Mouse (Mus musculus): ENCODE results near the gene Batf2. TPM values are rescaled to one million over a fixed set of nuclear protein-coding genes. Genes with fewer than 3 reads are reported as not detected.

Batf2 gene
- polyA plus RNA-seq, 1 experiment: 146 TPM

DNA sequence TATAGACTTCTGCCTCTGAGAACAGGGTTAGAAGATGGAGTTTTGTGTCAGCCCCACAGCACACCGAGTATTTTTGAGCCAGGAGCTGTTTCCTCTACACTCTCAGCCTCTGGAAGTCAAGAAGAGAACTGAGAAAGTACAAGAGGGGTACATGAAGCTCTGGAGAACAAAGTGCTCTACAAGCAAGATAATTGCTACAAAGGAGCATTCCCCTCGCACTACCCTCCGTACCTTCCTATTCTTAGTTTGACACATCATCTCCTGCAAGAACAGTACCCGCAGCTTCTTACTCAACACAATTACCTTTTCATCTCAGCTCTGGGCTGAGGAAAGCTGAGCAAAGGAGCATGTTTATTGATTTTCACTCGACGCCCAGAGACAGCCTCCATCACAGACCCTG is 77.8 kb downstream of the Batf2 start:
- TF ChIP-seq CTCF (IDR thresholded peaks at IDR 0.05; ENCODE audit: extremely low read depth, insufficient read length, insufficient replicate concordance, low read depth, low read length) (no peak), POLR2A (IDR thresholded peaks at IDR 0.05; ENCODE audit: low read depth, low read length) (no peak)
- no peaks in the 10 kb centered on the region for H3K4me1 ChIP-seq (ENCODE audit: control insufficient read depth, insufficient read depth, insufficient read length, low read length)
- no peak overlapping the region for H3K27ac ChIP-seq (ENCODE audit: insufficient read depth, low read depth, low read length)
- no peak overlapping the region for H3K4me3 ChIP-seq (ENCODE audit: low read depth, low read length)
- 70% methylated on average over 6 of the region's 6 CpGs for WGBS
- H3K36me3 ChIP-seq (ENCODE audit: control insufficient read depth, insufficient read depth, low read length): no peaks in the 10 kb centered on the region
- H3K27me3 ChIP-seq (ENCODE audit: control insufficient read depth, insufficient read depth, low read length): no peaks in the 10 kb centered on the region

Other genes with a start within 250 kb of the Batf2 start
- gene Tigd3, start 246.8 kb upstream of the Batf2 start, polyA plus RNA-seq (2012; rRNA removed): 0.90 and 2.0 TPM in 2 replicates
- 34.1 and 64.3 TPM in 2 replicates for gene Dpf2, start 228.0 kb upstream of the Batf2 start, polyA plus RNA-seq (2012; rRNA removed)
- gene Cdc42ep2, start 216.2 kb upstream of the Batf2 start, polyA plus RNA-seq (2012; rRNA removed): 10.3 and 30.6 TPM in 2 replicates
- 14.2 and 40.8 TPM in 2 replicates for gene Pola2, start 176.8 kb upstream of the Batf2 start, polyA plus RNA-seq (2012; rRNA removed)
- gene Slc22a20, start 154.8 kb upstream of the Batf2 start, polyA plus RNA-seq (2012; rRNA removed): 0.08 TPM in 1 of 2 replicates, not detected in the other
- 30.9 and 129 TPM in 2 replicates for gene Capn1, start 125.1 kb upstream of the Batf2 start, polyA plus RNA-seq (2012; rRNA removed)
- 70.9 and 103 TPM in 2 replicates for gene Syvn1, start 94.4 kb upstream of the Batf2 start, polyA plus RNA-seq (2012; rRNA removed)
- gene Mrpl49, start 83.2 kb upstream of the Batf2 start, polyA plus RNA-seq (2012; rRNA removed): 7.6 and 14.8 TPM in 2 replicates
- 1,660 and 2,469 TPM in 2 replicates for gene Fau, start 83.1 kb upstream of the Batf2 start, polyA plus RNA-seq (2012; rRNA removed)
- 56.8 and 78.1 TPM in 2 replicates for gene Znhit2, start 79.8 kb upstream of the Batf2 start, polyA plus RNA-seq (2012; rRNA removed)
- gene Tm7sf2, start 72.6 kb upstream of the Batf2 start, polyA plus RNA-seq (2012; rRNA removed): 30.6 and 49.4 TPM in 2 replicates
- 46.5 and 84.2 TPM in 2 replicates for gene Vps51, start 63.8 kb upstream of the Batf2 start, polyA plus RNA-seq (2012; rRNA removed)
- not detected in 2 replicates for gene Tmem262, start 61.0 kb upstream of the Batf2 start, polyA plus RNA-seq (2012; rRNA removed)
- not detected in 2 replicates for gene Gm28374, start 58.7 kb upstream of the Batf2 start, polyA plus RNA-seq (2012; rRNA removed)
- gene Zfpl1, start 56.0 kb upstream of the Batf2 start, polyA plus RNA-seq (2012; rRNA removed): 62.1 and 119 TPM in 2 replicates
- gene Cdca5, start 56.0 kb upstream of the Batf2 start, polyA plus RNA-seq (2012; rRNA removed): 1.6 and 2.6 TPM in 2 replicates
- not detected in 2 replicates for gene AC131692.1, start 46.6 kb upstream of the Batf2 start, polyA plus RNA-seq (2012; rRNA removed)
- 46.7 and 1,874 TPM in 2 replicates for gene Naaladl1, start 35.2 kb upstream of the Batf2 start, polyA plus RNA-seq (2012; rRNA removed)
- gene Sac3d1, start 22.3 kb upstream of the Batf2 start, polyA plus RNA-seq (2012; rRNA removed): 35.7 and 46.4 TPM in 2 replicates
- 19.8 and 41.8 TPM in 2 replicates for gene Snx15, start 12.7 kb upstream of the Batf2 start, polyA plus RNA-seq (2012; rRNA removed)
- 62.7 and 98.9 TPM in 2 replicates for gene Arl2, start 565 bp downstream of the Batf2 start, polyA plus RNA-seq (2012; rRNA removed)
- 0.17 and 1.7 TPM in 2 replicates for gene Majin, start 43.4 kb downstream of the Batf2 start, polyA plus RNA-seq (2012; rRNA removed)
- 0.74 TPM in 1 of 2 replicates, not detected in the other for gene Gpha2, start 85.4 kb downstream of the Batf2 start, polyA plus RNA-seq (2012; rRNA removed)
- gene Ppp2r5b, start 94.9 kb downstream of the Batf2 start, polyA plus RNA-seq (2012; rRNA removed): 64.2 and 112 TPM in 2 replicates
- 37.0 and 68.8 TPM in 2 replicates for gene Atg2a, start 100.7 kb downstream of the Batf2 start, polyA plus RNA-seq (2012; rRNA removed)
- 315 and 714 TPM in 2 replicates for gene Ehd1, start 135.7 kb downstream of the Batf2 start, polyA plus RNA-seq (2012; rRNA removed)
- 26.0 and 53.2 TPM in 2 replicates for gene Cdc42bpg, start 165.5 kb downstream of the Batf2 start, polyA plus RNA-seq (2012; rRNA removed)
- gene Men1, start 194.0 kb downstream of the Batf2 start, polyA plus RNA-seq (2012; rRNA removed): 23.6 and 38.5 TPM in 2 replicates
- gene Map4k2, start 200.2 kb downstream of the Batf2 start, polyA plus RNA-seq (2012; rRNA removed): 41.0 and 77.3 TPM in 2 replicates
- 99.0 and 171 TPM in 2 replicates for gene Sf1, start 222.7 kb downstream of the Batf2 start, polyA plus RNA-seq (2012; rRNA removed)
- 3.2 and 5.0 TPM in 2 replicates for gene Pygm, start 243.4 kb downstream of the Batf2 start, polyA plus RNA-seq (2012; rRNA removed)

All from small intestine, adult 2 months (tissue).